Mouse (Mus musculus) urinary bladder, postnatal 25 days (tissue): Measurements from ENCODE around the gene Fxyd2.

Experiments used
- DNase-seq: peaks from one replicate; pipeline ENCODE4 v3.0.0; 2022; ENCODE audit warnings: low spot score

Gene Fxyd2

GRCm38 (mm10) chr9:45391299-45391698, 8.2 kb upstream of the Fxyd2 start:
- DNase-seq = no peak

- DNase-seq = no peak
Observed at GRCm38 (mm10) chr9:45395218-45395617, 4.3 kb upstream of the Fxyd2 start.

GRCm38 (mm10) chr9:45395796-45396195, 3.7 kb upstream of the Fxyd2 start:
- no peak for DNase-seq

GRCm38 (mm10) chr9:45398336-45398735, 1.1 kb upstream of the Fxyd2 start:
- DNase-seq = no peak

- no peak for DNase-seq
Observed at GRCm38 (mm10) chr9:45401851-45402250, 2.4 kb downstream of the Fxyd2 start.

GRCm38 (mm10) chr9:45402957-45403356, 3.5 kb downstream of the Fxyd2 start:
- no peak for DNase-seq

GRCm38 (mm10) chr9:45405694-45406093, 6.2 kb downstream of the Fxyd2 start:
- no peak for DNase-seq

- no peak for DNase-seq
Observed at GRCm38 (mm10) chr9:45406808-45407207, 7.3 kb downstream of the Fxyd2 start.

- DNase-seq = peak; percentile 82
Observed at GRCm38 (mm10) chr9:45407706-45408675, 8.5 kb downstream of the Fxyd2 start.

GRCm38 (mm10) chr9:45410193-45410592, 10.7 kb downstream of the Fxyd2 start:
- DNase-seq = no peak

- no peak for DNase-seq
Observed at GRCm38 (mm10) chr9:45410614-45411013, 11.1 kb downstream of the Fxyd2 start.

- no peak for DNase-seq
Observed at GRCm38 (mm10) chr9:45411111-45411510, 11.6 kb downstream of the Fxyd2 start.

- DNase-seq = no peak
Observed at GRCm38 (mm10) chr9:45411803-45412202, 12.3 kb downstream of the Fxyd2 start.

GRCm38 (mm10) chr9:45412287-45412686, 12.8 kb downstream of the Fxyd2 start:
- DNase-seq = peak; percentile 90

- no peak for DNase-seq
Observed at GRCm38 (mm10) chr9:45412700-45413477, 13.4 kb downstream of the Fxyd2 start.

- no peak for DNase-seq
Observed at GRCm38 (mm10) chr9:45413478-45414140, 14.1 kb downstream of the Fxyd2 start.

GRCm38 (mm10) chr9:45415912-45416311, 16.4 kb downstream of the Fxyd2 start:
- peak; percentile 59 for DNase-seq

- peak; percentile 38 for DNase-seq
Observed at GRCm38 (mm10) chr9:45417245-45417644, 17.8 kb downstream of the Fxyd2 start.

- DNase-seq = no peak
Observed at GRCm38 (mm10) chr9:45418252-45418651, 18.8 kb downstream of the Fxyd2 start.

- no peak for DNase-seq
Observed at GRCm38 (mm10) chr9:45421209-45421608, 21.7 kb downstream of the Fxyd2 start.

GRCm38 (mm10) chr9:45422761-45423298, 23.4 kb downstream of the Fxyd2 start:
- no peak for DNase-seq

GRCm38 (mm10) chr9:45426456-45426855, 27.0 kb downstream of the Fxyd2 start, which contains the start of gene Dscaml1:
Dscaml1 (plus strand) TSS chr9:45426628.
- DNase-seq = no peak
